Mouse (Mus musculus) heart, embryonic 15.5 days (tissue): Measurements from ENCODE around the gene Brca2. TPM values are rescaled to one million over a fixed set of nuclear protein-coding genes. Genes with fewer than 3 reads are reported as not detected.
"Not testable (repeated sequence)": the region's sequence is repeated elsewhere in the genome, so short reads cannot be mapped to it uniquely, and the experiment has no call there.

Experiments used
- ATAC-seq: fragments of 200-750 bp; cut with Nextera tagmentation; replicated peaks from 2 replicates; pipeline ENCODE4 v1.8.0; 2017; ENCODE audit warnings: low read depth, moderate TSS enrichment; ENCODE audit not compliant: insufficient number of reproducible peaks, insufficient read depth, low FRiP score
- H3K27ac ChIP-seq: fragments of 300-500 bp; sonication (generic); 2 replicates; pipeline ENCODE4 v1.5.1; 2015; ENCODE audit warnings: mild to moderate bottlenecking, inconsistent platforms
- H3K27me3 ChIP-seq: fragments of 300-500 bp; sonication (generic); 2 replicates; pipeline ENCODE4 v1.6.1; 2015; ENCODE audit warnings: inconsistent platforms
- H3K36me3 ChIP-seq: fragments of 300-500 bp; sonication (generic); 2 replicates; pipeline ENCODE4 v1.6.1; 2015; ENCODE audit warnings: mild to moderate bottlenecking, inconsistent platforms
- H3K4me1 ChIP-seq: fragments of 300-500 bp; sonication (generic); replicated peaks from 2 replicates; pipeline ENCODE4 v1.6.1; 2015; ENCODE audit warnings: inconsistent platforms
- H3K4me2 ChIP-seq: fragments of 300-500 bp; sonication (generic); 2 replicates; pipeline ENCODE4 v1.6.1; 2015; ENCODE audit warnings: inconsistent platforms, mild to moderate bottlenecking, moderate library complexity
- H3K4me3 ChIP-seq: fragments of 300-500 bp; sonication (generic); 2 replicates; pipeline ENCODE4 v1.5.1; 2015; ENCODE audit warnings: mild to moderate bottlenecking, inconsistent platforms
- H3K9ac ChIP-seq: fragments of 300-500 bp; sonication (generic); 2 replicates; pipeline ENCODE4 v1.6.1; 2015; ENCODE audit warnings: mild to moderate bottlenecking, inconsistent platforms
- H3K9me3 ChIP-seq: fragments of 300-500 bp; sonication (generic); replicated peaks from 2 replicates; pipeline ENCODE4 v1.6.1; 2016; ENCODE audit warnings: inconsistent platforms
- WGBS: fragments of 180-500 bp; shearing (Covaris S2); methylation state at CpG from one replicate; pipeline ENCODE4 v1.1.7; 2015; ENCODE audit warnings: mixed read lengths; 5-methylcytosine and 5-hydroxymethylcytosine counted together
- polyA plus RNA-seq: library from polyadenylated mRNA; unstranded; fragments of >200 nt; fragmentation: Nextera tagmentation; extraction: Ambion mirVana; gene quantifications from 2 replicates; pipeline ENCODE4 v1.2.1, GENCODE M21; 2015

Gene Brca2
- 17.1 TPM in 2 replicates for polyA plus RNA-seq

GRCm38 (mm10) chr5:150521937-150522866 lies at the start of gene Brca2:
Gene Brca2, plus strand, starts transcription at chr5:150522630.
- H3K4me1 ChIP-seq = peaks cover 12% of the 10 kb centered on the region
- peak within 1 kb of the TSS; percentile 91 for H3K9ac ChIP-seq
- peak; percentile 93 for ATAC-seq
- WGBS = 6% methylated on average over 63 of the region's 63 CpGs
- H3K27me3 ChIP-seq = no peaks in the 10 kb centered on the region
- no peaks in the 10 kb centered on the region for H3K36me3 ChIP-seq
- H3K9me3 ChIP-seq = no peaks in the 10 kb centered on the region
- peak within 1 kb of the TSS; percentile 92 for H3K4me3 ChIP-seq
- peak within 1 kb of the TSS; percentile 75 for H3K27ac ChIP-seq
- peak within 1 kb of the TSS; percentile 78 for H3K4me2 ChIP-seq

GRCm38 (mm10) chr5:150477364-150477763 lies 45.1 kb upstream of the Brca2 start:
- H3K4me1 ChIP-seq = no peaks in the 10 kb centered on the region
- H3K4me3 ChIP-seq = no peak overlapping the region
- H3K27ac ChIP-seq = no peak overlapping the region
- H3K9ac ChIP-seq = no peak overlapping the region
- no peaks in the 10 kb centered on the region for H3K9me3 ChIP-seq
- no peak for ATAC-seq
- H3K4me2 ChIP-seq = no peak overlapping the region
- WGBS = 69% methylated on average over 4 of the region's 4 CpGs
- H3K27me3 ChIP-seq = no peaks in the 10 kb centered on the region
- peaks cover 48% of the 10 kb centered on the region for H3K36me3 ChIP-seq

GRCm38 (mm10) chr5:150478612-150479011 lies 43.8 kb upstream of the Brca2 start:
- H3K36me3 ChIP-seq = peaks cover 46% of the 10 kb centered on the region
- ATAC-seq = peak; percentile 66
- 52% methylated on average over 4 of the region's 4 CpGs for WGBS

GRCm38 (mm10) chr5:150485198-150485597 lies 37.2 kb upstream of the Brca2 start:
- Histone ChIP-seq H3K4me1 (no peaks in the 10 kb centered on the region), H3K9me3 (no peaks in the 10 kb centered on the region), H3K4me3 (no peak overlapping the region), H3K9ac (no peak overlapping the region), H3K27ac (no peak overlapping the region), H3K4me2 (no peak overlapping the region), H3K27me3 (no peaks in the 10 kb centered on the region), H3K36me3 (peaks cover 33% of the 10 kb centered on the region)
- ATAC-seq = no peak
- 52% methylated on average over 3 of the region's 3 CpGs for WGBS

More at GRCm38 (mm10) chr5:150478612-150479011, 43.8 kb upstream of the Brca2 start:
- no peak overlapping the region for H3K4me2 ChIP-seq
- H3K27me3 ChIP-seq = no peaks in the 10 kb centered on the region
- H3K4me3 ChIP-seq = no peak overlapping the region
- no peaks in the 10 kb centered on the region for H3K4me1 ChIP-seq
- H3K9ac ChIP-seq = no peak overlapping the region
- H3K9me3 ChIP-seq = no peaks in the 10 kb centered on the region
- H3K27ac ChIP-seq = peak overlapping the region; percentile 47

- H3K36me3 ChIP-seq = peaks cover 27% of the 10 kb centered on the region
- H3K27ac ChIP-seq = no peak overlapping the region
- 83% methylated on average over 3 of the region's 3 CpGs for WGBS
- H3K27me3 ChIP-seq = no peaks in the 10 kb centered on the region
- no peaks in the 10 kb centered on the region for H3K9me3 ChIP-seq
- ATAC-seq = no peak
- H3K4me1 ChIP-seq = no peaks in the 10 kb centered on the region
- no peak overlapping the region for H3K4me2 ChIP-seq
- no peak overlapping the region for H3K4me3 ChIP-seq
- no peak overlapping the region for H3K9ac ChIP-seq
These were observed 32.1 kb upstream of the Brca2 start for GRCm38 (mm10) chr5:150490285-150490684.

GRCm38 (mm10) chr5:150490821-150491220 lies 31.6 kb upstream of the Brca2 start:
- no peaks in the 10 kb centered on the region for H3K4me1 ChIP-seq
- no peaks in the 10 kb centered on the region for H3K9me3 ChIP-seq
- peaks cover 31% of the 10 kb centered on the region for H3K36me3 ChIP-seq
- H3K4me2 ChIP-seq = no peak overlapping the region
- H3K9ac ChIP-seq = no peak overlapping the region
- H3K27ac ChIP-seq = no peak overlapping the region
- no peak for ATAC-seq
- H3K27me3 ChIP-seq = no peaks in the 10 kb centered on the region
- no peak overlapping the region for H3K4me3 ChIP-seq
- WGBS = 71% methylated on average over 8 of the region's 8 CpGs

GRCm38 (mm10) chr5:150491573-150492173 lies 30.8 kb upstream of the Brca2 start:
- peaks cover 39% of the 10 kb centered on the region for H3K36me3 ChIP-seq
- not testable (repeated sequence) for H3K27me3 ChIP-seq, ATAC-seq, H3K4me2 ChIP-seq, H3K4me3 ChIP-seq, H3K27ac ChIP-seq, H3K9ac ChIP-seq, H3K4me1 ChIP-seq, H3K9me3 ChIP-seq
- 92% methylated on average over 4 of the region's 4 CpGs for WGBS

- no peak for ATAC-seq
- Histone ChIP-seq H3K27ac (no peak overlapping the region), H3K9me3 (no peaks in the 10 kb centered on the region), H3K4me2 (no peak overlapping the region), H3K4me3 (no peak overlapping the region), H3K9ac (no peak overlapping the region), H3K36me3 (peaks cover 43% of the 10 kb centered on the region), H3K27me3 (no peaks in the 10 kb centered on the region), H3K4me1 (no peaks in the 10 kb centered on the region)
- WGBS = 50% methylated on average over 6 of the region's 6 CpGs
These were observed 26.6 kb upstream of the Brca2 start for GRCm38 (mm10) chr5:150495792-150496191.

GRCm38 (mm10) chr5:150510451-150511225 lies 11.8 kb upstream of the Brca2 start:
- no peak overlapping the region for H3K4me3 ChIP-seq
- no peak overlapping the region for H3K9ac ChIP-seq
- no peaks in the 10 kb centered on the region for H3K27me3 ChIP-seq
- H3K36me3 ChIP-seq = no peaks in the 10 kb centered on the region
- H3K4me1 ChIP-seq = no peaks in the 10 kb centered on the region
- no peak overlapping the region for H3K4me2 ChIP-seq
- H3K9me3 ChIP-seq = no peaks in the 10 kb centered on the region
- no peak overlapping the region for H3K27ac ChIP-seq
- no peak for ATAC-seq
- 74% methylated on average over 6 of the region's 6 CpGs for WGBS

GRCm38 (mm10) chr5:150513264-150513663 lies 9.2 kb upstream of the Brca2 start:
- H3K4me2 ChIP-seq = no peak overlapping the region
- H3K36me3 ChIP-seq = no peaks in the 10 kb centered on the region
- H3K27me3 ChIP-seq = no peaks in the 10 kb centered on the region
- ATAC-seq = no peak
- H3K9me3 ChIP-seq = no peaks in the 10 kb centered on the region
- no peak overlapping the region for H3K9ac ChIP-seq
- H3K4me1 ChIP-seq = no peaks in the 10 kb centered on the region
- H3K4me3 ChIP-seq = no peak overlapping the region
- WGBS = 72% methylated on average over 4 of the region's 4 CpGs
- no peak overlapping the region for H3K27ac ChIP-seq

GRCm38 (mm10) chr5:150514027-150514426 lies 8.4 kb upstream of the Brca2 start:
- Histone ChIP-seq H3K4me2 (no peak overlapping the region), H3K36me3 (no peaks in the 10 kb centered on the region), H3K4me1 (no peaks in the 10 kb centered on the region), H3K27me3 (no peaks in the 10 kb centered on the region), H3K9me3 (no peaks in the 10 kb centered on the region), H3K4me3 (no peak overlapping the region), H3K27ac (no peak overlapping the region), H3K9ac (no peak overlapping the region)
- 62% methylated on average over 1 of the region's 1 CpGs for WGBS
- no peak for ATAC-seq
